Mouse (Mus musculus) heart, postnatal 0 days (tissue): ENCODE data around the gene Bcr.

Experiments
- CTCF ChIP-seq: IDR thresholded peaks from 2 replicates; pipeline ENCODE4 v1.5.1; 2016; ENCODE audit warnings: antibody characterized with exemption, control low read depth, low read depth
- EP300 ChIP-seq: IDR thresholded peaks from 2 replicates; pipeline ENCODE4 v1.6.1; 2016; ENCODE audit warnings: antibody characterized with exemption, low read depth

GRCm38 (mm10) chr10:75224630-75225029 lies 164.2 kb downstream of the Bcr start:
- TF ChIP-seq CTCF: no peak
- no peak for TF ChIP-seq EP300
